Mouse (Mus musculus) liver, embryonic 14.5 days (tissue): ENCODE results near the gene Sox6. TPM values are rescaled to one million over a fixed set of nuclear protein-coding genes. Genes with fewer than 3 reads are reported as not detected.
A peak's percentile ranks its signal among the peaks of the same experiment; 100 is the strongest.

Source experiments
- ATAC-seq: fragments of 200-750 bp; cut with Nextera tagmentation; 2 replicates; pipeline ENCODE4 v1.8.0; 2017; ENCODE audit warnings: moderate number of reproducible peaks, mild to moderate bottlenecking, moderate library complexity; ENCODE audit not compliant: insufficient read depth
- DNase-seq, 3 experiments: peaks; one replicate each; pipeline ENCODE4 v3.0.0-alpha.2; 2012 to 2013; ENCODE audit warnings: low read depth in 3 of 3, low spot score in 3 of 3
- H3K27ac ChIP-seq: fragments of 300-500 bp; sonication (generic); 2 replicates; pipeline ENCODE4 v1.5.1; 2014; ENCODE audit warnings: moderate library complexity, mild to moderate bottlenecking, control low read depth, inconsistent platforms
- H3K27me3 ChIP-seq: fragments of 300-500 bp; sonication (generic); 2 replicates; pipeline ENCODE4 v1.6.1; 2014; ENCODE audit warnings: mild to moderate bottlenecking, low read length, moderate library complexity; ENCODE audit not compliant: control insufficient read depth, insufficient read depth
- H3K36me3 ChIP-seq: fragments of 300-500 bp; sonication (generic); replicated peaks from 2 replicates; pipeline ENCODE4 v1.6.1; 2014; ENCODE audit warnings: low read depth; ENCODE audit not compliant: control insufficient read depth, insufficient read depth
- H3K4me1 ChIP-seq, 2 experiments: fragments of 200-500 bp in 1 of 2; fragments of 300-500 bp in 1 of 2; sonication (generic) in 1 of 2; replicated peaks; 2 replicates each; pipeline ENCODE4 v1.6.1; 2012 to 2014; ENCODE audit warnings: antibody characterized with exemption in 1 of 2, inconsistent platforms in 1 of 2, low read length in 1 of 2; ENCODE audit not compliant: control insufficient read depth in 2 of 2, insufficient read depth in 2 of 2
- H3K4me2 ChIP-seq: fragments of 300-500 bp; sonication (generic); 2 replicates; pipeline ENCODE4 v1.6.1; 2014; ENCODE audit warnings: low read depth, mild to moderate bottlenecking, control low read depth, moderate library complexity
- H3K4me3 ChIP-seq, 2 experiments: fragments of 200-500 bp in 1 of 2; fragments of 300-500 bp in 1 of 2; sonication (generic) in 1 of 2; 2 replicates each; pipeline ENCODE4 v1.5.1; 2012 to 2014; ENCODE audit warnings: low read depth in 2 of 2, low read length in 2 of 2, mild to moderate bottlenecking in 2 of 2, control low read depth in 1 of 2, inconsistent platforms in 1 of 2, moderate library complexity in 1 of 2; ENCODE audit not compliant: insufficient read depth in 1 of 2
- H3K9ac ChIP-seq: fragments of 300-500 bp; sonication (generic); replicated peaks from 2 replicates; pipeline ENCODE4 v1.6.1; 2014; ENCODE audit warnings: mild to moderate bottlenecking, control low read depth, moderate library complexity
- H3K9me3 ChIP-seq: fragments of 300-500 bp; sonication (generic); 2 replicates; pipeline ENCODE4 v1.6.1; 2016; ENCODE audit warnings: low read length, mixed read lengths; ENCODE audit not compliant: control insufficient read depth
- CTCF ChIP-seq: IDR thresholded peaks from 2 replicates; pipeline ENCODE4 v1.5.1; 2016; ENCODE audit warnings: antibody characterized with exemption, low read depth, control low read depth
- EP300 ChIP-seq: IDR thresholded peaks from 2 replicates; pipeline ENCODE4 v1.6.1; 2016; ENCODE audit warnings: antibody characterized with exemption, low read depth
- WGBS: fragments of 180-500 bp; shearing (Covaris S2); extraction: QIAGEN DNeasy Blood & Tissue Kit; methylation state at CpG from one replicate; pipeline ENCODE4 v1.1.7; 2014; ENCODE audit not compliant: insufficient replicate concordance; 5-methylcytosine and 5-hydroxymethylcytosine counted together
- polyA plus RNA-seq, 2 experiments: library from polyadenylated mRNA; depleted of rRNA in 1 of 2; stranded (reverse) in 1 of 2; unstranded in 1 of 2; fragments of >200 nt; fragmentation: Nextera tagmentation in 1 of 2; extraction: Ambion mirVana in 1 of 2; gene quantifications; 2 replicates each; pipeline versions ENCODE4 v1.2.1 to v1.2.3; 2012 to 2014

Gene Sox6
- polyA plus RNA-seq, 2 experiments: 15.9 to 64.0 TPM

DNA sequence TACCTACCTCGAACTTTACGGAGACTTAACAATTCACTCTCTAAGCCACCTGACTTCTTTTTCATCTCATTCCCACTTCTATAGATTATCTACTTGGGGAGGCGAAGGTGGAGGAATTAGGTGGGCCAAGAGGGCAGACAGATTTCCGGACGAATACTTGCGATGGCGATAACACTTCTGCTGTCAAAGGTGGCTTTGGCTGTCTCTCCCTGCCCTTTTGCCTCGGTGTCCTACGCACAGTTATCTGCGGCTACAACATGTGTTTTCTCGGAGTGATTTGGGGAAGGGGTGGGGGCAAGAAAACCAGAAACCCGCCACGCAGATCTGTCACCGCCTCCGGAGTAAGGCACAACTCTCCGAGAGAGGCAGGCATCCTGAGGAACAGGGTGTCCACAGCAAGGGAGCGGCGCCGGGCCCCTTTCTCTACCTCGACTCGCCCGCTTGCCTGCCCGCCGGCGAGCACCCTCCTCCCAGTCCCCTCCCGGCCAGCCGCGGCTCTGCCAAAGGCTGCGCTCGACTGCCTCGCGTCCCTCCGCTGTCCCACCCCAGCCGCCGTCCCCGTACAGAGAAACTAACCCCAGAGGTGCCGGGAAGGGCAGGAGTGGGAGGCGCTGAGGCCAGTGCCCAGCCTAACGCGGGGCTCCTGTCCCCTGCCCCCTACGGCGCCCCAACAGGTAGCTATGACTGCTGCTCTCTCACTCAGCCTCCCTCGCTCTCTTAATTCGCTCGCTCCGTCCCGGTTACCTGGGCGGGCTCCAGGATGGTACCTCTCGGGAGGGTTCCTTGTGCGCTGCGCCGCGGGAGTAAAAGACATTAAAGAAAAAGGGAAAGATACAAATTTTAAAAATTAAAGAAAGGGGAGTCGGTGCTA is 5.0 kb downstream of the Sox6 start:
- Histone ChIP-seq H3K36me3 (no peaks in the 10 kb centered on the region), H3K27ac (no peak overlapping the region), H3K9ac (no peak overlapping the region), H3K27me3 (peaks cover 78% of the 10 kb centered on the region), H3K9me3 (no peaks in the 10 kb centered on the region), H3K4me3 (peak overlapping the region; percentile 40 to 53), H3K4me2 (peak overlapping the region; percentile 100), H3K4me1 (0 out of 4 replicates have a peak, but pooled peaks cover 2 to 5% of the 10 kb centered on the region in 2 experiments)
- DNase-seq (no peak), ATAC-seq (peak; percentile 28; the same call in 1 of the 2 replicates)
- WGBS: under 1% methylated on average over 54 of the region's 54 CpGs
- TF ChIP-seq EP300: no peak
- no peak for TF ChIP-seq CTCF

DNA sequence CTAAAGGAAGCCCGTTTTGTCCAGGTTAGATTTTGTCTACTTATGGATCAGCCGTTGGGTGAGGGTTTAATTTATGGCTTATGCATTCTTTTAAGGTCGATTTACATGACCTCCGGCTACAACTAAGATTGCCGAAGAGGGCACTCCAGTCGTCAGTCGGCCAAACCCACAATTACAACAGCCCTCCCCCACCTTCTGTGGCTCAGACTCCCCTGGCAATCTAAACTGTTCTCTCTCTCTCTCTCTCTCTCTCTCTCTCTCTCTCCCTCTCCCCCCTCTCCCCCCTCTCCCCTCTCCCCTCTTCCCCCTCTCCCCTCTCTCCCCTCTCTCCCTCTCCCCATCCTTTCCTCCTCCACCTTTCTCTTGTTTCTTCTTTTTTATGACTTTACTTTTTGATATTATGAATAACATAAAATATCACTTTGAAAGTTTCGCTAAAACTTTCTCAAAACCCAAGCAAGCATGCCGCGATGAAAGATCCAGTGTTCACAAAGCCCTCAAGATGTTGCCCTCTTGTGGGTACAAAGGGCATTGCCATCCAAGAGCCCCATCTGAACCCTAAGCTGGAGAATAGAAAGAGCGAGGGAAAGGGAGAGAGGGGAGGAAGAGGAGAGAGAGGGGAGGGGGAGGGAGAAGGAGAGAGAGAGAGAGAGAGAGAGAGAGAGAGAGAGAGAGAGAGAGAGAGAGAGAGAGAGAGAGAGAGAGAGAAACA is 5.8 kb downstream of the Sox6 start:
- TF ChIP-seq EP300 (no peak), CTCF (peak; percentile 87)
- under 1% methylated on average over 11 of the region's 11 CpGs for WGBS
- Histone ChIP-seq H3K9ac (peak overlapping the region; percentile 76), H3K27me3 (peaks cover 69% of the 10 kb centered on the region), H3K4me1 (0 out of 4 replicates have a peak, but pooled peaks cover 2 to 5% of the 10 kb centered on the region in 2 experiments), H3K36me3 (no peaks in the 10 kb centered on the region), H3K27ac (no peak overlapping the region), H3K4me3 (peak overlapping the region; percentile 58 to 70), H3K4me2 (peak overlapping the region; percentile 100), H3K9me3 (no peaks in the 10 kb centered on the region)
- DNase-seq (peak; percentile 64 to 77 (median 68)), ATAC-seq (peak; percentile 47; the same call in 1 of the 2 replicates)

DNA sequence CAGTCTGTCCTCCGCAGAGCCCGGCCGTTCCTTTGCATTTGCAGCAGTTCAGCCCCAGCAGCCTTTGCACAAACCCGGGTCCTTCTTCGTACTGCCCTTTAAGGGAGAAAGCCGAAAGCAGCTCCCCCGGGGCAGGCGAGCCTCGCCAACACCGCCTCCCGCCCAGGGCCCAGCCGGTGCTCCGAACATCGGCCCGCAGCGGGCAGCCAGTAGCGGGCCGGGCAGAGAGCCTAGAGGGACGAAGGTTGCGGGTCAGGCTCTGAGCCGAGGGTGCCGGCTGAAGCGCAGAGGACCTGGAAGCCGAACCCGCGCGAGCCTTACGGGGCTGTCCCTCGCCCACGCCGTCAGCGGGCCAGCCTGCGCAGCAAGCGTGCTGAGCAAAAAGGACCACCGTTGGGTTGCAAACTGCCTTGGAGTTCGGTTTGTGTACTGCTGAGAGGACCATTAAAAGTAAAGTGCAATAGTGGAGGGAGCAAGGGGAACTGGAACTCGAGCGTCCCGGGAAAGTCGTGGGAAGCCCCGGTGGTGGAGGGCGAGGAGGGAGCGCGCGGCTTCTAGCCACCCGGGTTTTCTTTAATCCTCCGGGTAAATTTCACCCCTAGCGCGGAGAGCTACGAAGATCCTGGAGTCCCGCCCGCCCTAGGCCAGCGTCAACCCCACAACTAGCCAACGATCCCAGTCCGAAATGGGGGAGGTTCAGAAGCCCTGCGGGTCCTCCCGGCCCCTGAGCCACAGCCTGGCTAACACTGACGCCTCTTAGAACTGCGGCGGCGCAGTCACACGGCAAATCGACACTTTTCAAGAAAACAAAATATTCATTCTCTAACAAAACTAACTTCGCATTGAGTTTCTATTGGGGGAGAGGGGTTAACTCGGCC is 6.6 kb downstream of the Sox6 start:
- no peak for TF ChIP-seq EP300
- TF ChIP-seq CTCF: no peak
- no peaks in the 10 kb centered on the region for H3K9me3 ChIP-seq
- ATAC-seq: peak; percentile 66
- H3K4me3 ChIP-seq: peak overlapping the region; percentile 58 to 70
- DNase-seq: no peak
- no peaks in the 10 kb centered on the region for H3K36me3 ChIP-seq
- H3K27ac ChIP-seq: no peak overlapping the region
- peak overlapping the region; percentile 76 for H3K9ac ChIP-seq
- under 1% methylated on average over 65 of the region's 65 CpGs for WGBS
- H3K27me3 ChIP-seq: peaks cover 61% of the 10 kb centered on the region
- 0 out of 4 replicates have a peak, but pooled peaks cover 2 to 5% of the 10 kb centered on the region in 2 experiments for H3K4me1 ChIP-seq
- peak overlapping the region; percentile 100 for H3K4me2 ChIP-seq

DNA sequence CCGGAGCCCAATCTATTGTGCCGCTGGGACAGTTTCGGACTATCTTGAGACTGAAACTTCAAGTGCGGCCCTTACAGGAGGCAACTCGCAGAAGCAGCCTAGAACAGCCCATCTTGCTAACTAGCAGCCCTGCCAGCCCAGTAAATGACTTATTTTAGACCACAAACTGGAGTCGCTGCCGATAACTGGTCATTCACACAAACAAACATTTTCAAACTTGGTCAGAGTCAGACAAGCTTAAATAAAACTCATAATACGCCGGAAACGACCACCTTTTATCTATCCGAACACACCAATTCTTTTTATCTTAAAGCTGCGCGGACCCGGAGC is 7.2 kb downstream of the Sox6 start:
- H3K4me3 ChIP-seq: peak overlapping the region; percentile 58 to 70
- ATAC-seq (0 out of 2 replicates have a peak, but pooled peaks have one; percentile 11), DNase-seq (no peak)
- H3K36me3 ChIP-seq: no peaks in the 10 kb centered on the region
- H3K9ac ChIP-seq: peak overlapping the region; percentile 76
- TF ChIP-seq EP300: no peak
- no peak for TF ChIP-seq CTCF
- under 1% methylated on average over 14 of the region's 14 CpGs for WGBS
- peak overlapping the region; percentile 100 for H3K4me2 ChIP-seq
- 0 out of 4 replicates have a peak, but pooled peaks cover 2 to 5% of the 10 kb centered on the region in 2 experiments for H3K4me1 ChIP-seq
- no peaks in the 10 kb centered on the region for H3K9me3 ChIP-seq
- no peak overlapping the region for H3K27ac ChIP-seq
- peaks cover 55% of the 10 kb centered on the region for H3K27me3 ChIP-seq
